Mouse (Mus musculus): ENCODE results near the gene Wdr43.

GRCm38 (mm10) chr17:71695151-71695550 lies 79.5 kb downstream of the Wdr43 start:
- TF ChIP-seq E2F4 (IDR thresholded peaks at IDR 0.05; ENCODE audit: borderline replicate concordance, low read depth, low read length) (no peak), MAX (IDR thresholded peaks at IDR 0.05; ENCODE audit: low read length) (no peak), CTCF (IDR thresholded peaks at IDR 0.05 in 2 of 3, conservative IDR thresholded peaks at IDR 0.05 in 1 of 3; ENCODE audit: control insufficient read depth in 1 of 3, insufficient read depth in 1 of 3, low read depth in 2 of 3, low read length in 3 of 3, poor library complexity in 1 of 3, severe bottlenecking in 1 of 3) (no peak), GABPA (IDR thresholded peaks at IDR 0.05; ENCODE audit: low read depth, low read length) (no peak), CHD1 (IDR thresholded peaks at IDR 0.05; ENCODE audit: low read depth, low read length) (no peak), GATA1 (IDR thresholded peaks at IDR 0.05; ENCODE audit: low read depth, low read length) (no peak), EP300 (IDR thresholded peaks at IDR 0.05; ENCODE audit: low read depth in 1 of 2, low read length in 2 of 2) (no peak)
